Mouse (Mus musculus) lung, postnatal 4 days (tissue): Measurements from ENCODE around the gene Zfp583.

Experiments
- DNase-seq, 2 experiments: peaks; one replicate each; pipeline ENCODE4 v3.0.0; 2021

The Zfp583 gene

GRCm38 (mm10) chr7:6285842-6286705 is 45.0 kb downstream of the Zfp583 start, which contains the start of gene Zfp667:
TSS of gene Zfp667 (plus strand) at chr7:6286579.
- DNase-seq = peak; percentile 97 to 98

DNA sequence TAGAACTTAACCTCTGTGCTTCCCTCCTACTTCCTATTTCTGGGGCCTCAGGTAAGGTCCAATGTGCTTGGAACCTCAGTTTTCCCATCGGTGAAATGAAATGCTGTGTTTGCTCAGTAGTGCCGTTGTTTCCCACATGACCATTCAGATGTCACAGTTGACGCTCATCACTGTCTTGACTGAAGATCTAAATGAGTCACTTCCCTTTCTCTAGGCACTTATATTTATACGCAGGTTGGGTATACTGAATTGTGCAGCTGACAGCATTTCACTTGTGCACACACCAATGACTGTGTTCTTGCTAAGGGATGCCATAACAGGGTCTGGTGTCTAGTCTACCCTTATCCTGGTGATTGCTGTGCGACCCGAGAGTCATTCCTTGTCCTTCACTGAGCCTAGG is 45.7 kb downstream of the Zfp583 start:
- no peak for DNase-seq

GRCm38 (mm10) chr7:6284442-6285012 is 46.6 kb downstream of the Zfp583 start:
- DNase-seq = no peak

DNA sequence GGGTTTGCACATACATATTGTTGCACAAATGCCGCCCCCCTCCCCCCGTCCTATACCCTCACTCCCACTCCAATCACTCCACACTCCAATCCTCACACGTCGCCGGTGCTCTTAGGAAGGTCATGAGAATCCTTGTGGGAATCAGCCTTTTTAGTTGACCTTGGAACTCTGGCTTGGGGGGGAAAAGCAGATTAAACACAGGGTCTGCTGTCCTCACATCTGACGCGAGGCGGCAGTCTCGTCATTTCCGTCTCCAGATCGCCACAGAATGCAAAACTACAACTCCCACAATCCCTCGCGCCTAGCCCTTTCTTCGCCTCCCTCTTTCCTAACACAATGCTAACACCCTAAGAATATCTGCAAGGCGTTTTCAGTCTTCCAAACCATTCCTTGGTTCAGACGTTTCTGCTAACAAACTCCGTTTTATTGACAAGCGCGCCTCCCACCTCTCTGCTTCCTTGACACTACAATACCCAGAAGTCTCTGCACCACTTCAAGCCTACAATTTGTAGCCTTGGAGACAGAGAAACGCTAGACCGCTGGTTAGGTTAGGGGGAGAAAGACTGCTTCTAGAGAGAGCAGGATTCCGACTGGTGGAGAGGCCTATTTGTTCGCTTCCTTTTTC is 47.5 kb downstream of the Zfp583 start:
- DNase-seq = peak; percentile 78 to 86

DNA sequence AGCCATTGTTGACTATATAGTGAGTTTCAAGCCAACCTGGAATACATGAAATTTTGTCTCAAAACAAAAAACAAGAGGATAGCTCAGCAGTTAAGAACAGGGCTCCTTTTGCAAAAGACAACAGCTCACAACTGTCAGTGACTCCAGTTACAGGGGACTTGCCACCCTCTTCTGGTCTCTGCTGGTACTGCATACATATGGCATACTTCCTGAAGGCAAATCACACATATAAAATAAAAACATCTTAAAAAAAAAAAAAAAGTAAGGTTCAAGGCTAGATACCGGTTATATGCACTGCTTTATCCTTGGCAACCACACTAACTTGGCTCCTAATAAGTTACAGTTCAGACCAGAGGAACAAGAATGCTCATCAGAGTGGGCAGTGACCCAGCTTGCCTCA is 48.3 kb downstream of the Zfp583 start:
- peak; percentile 30 to 85 for DNase-seq

- DNase-seq = no peak
These were observed 53.2 kb downstream of the Zfp583 start for GRCm38 (mm10) chr7:6277906-6278305.

DNA sequence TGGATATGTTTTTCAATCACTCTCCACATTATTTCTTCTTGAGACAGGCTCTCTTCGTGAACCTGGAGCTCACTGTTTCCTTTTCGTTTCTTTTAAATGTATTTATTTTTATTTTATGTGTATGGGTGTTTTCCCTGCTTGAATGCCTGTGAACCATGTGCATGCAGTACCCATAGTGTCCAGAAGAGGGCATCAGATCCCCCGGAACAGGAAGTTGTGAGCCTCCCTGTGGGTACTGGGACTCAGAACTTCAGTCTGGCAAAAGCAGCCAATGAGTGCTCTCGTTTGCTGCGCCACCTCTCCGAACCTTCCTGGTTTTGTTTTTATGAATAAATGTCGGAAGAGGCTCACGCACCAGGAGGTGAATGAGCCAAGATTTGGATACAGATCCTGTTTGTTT is 65.4 kb downstream of the Zfp583 start:
- DNase-seq = peak in 1 of 2 experiments; percentile 43
